Mouse (Mus musculus) midbrain, embryonic 10.5 days (tissue): Measurements from ENCODE around the gene Taf12. TPM values are rescaled to one million over a fixed set of nuclear protein-coding genes. Genes with fewer than 3 reads are reported as not detected.

Experiments used
- DNase-seq: peaks from one replicate; pipeline ENCODE4 v3.0.0-alpha.2; 2017; ENCODE audit warnings: low spot score
- H3K27ac ChIP-seq: fragments of 300-500 bp; sonication (generic); replicated peaks from 2 replicates; pipeline ENCODE4 v1.5.1; 2016; ENCODE audit warnings: mild to moderate bottlenecking
- H3K27me3 ChIP-seq: fragments of 300-500 bp; sonication (generic); 2 replicates; pipeline ENCODE4 v1.6.1; 2016; ENCODE audit warnings: low read depth, mild to moderate bottlenecking; ENCODE audit not compliant: poor library complexity, severe bottlenecking
- H3K36me3 ChIP-seq: fragments of 300-500 bp; sonication (generic); 2 replicates; pipeline ENCODE4 v1.6.1; 2016; ENCODE audit warnings: mild to moderate bottlenecking, moderate library complexity
- H3K4me1 ChIP-seq: fragments of 300-500 bp; sonication (generic); 2 replicates; pipeline ENCODE4 v1.6.1; 2016
- H3K4me3 ChIP-seq: fragments of 300-500 bp; sonication (generic); 2 replicates; pipeline ENCODE4 v1.5.1; 2016; ENCODE audit warnings: mild to moderate bottlenecking, moderate library complexity
- H3K9me3 ChIP-seq: fragments of 300-500 bp; sonication (generic); replicated peaks from 2 replicates; pipeline ENCODE4 v1.6.1; 2016; ENCODE audit warnings: mild to moderate bottlenecking
- WGBS: fragments of 180-500 bp; shearing (Covaris S2); methylation state at CpG from one replicate; pipeline ENCODE4 v1.1.7; 2016; 5-methylcytosine and 5-hydroxymethylcytosine counted together
- polyA plus RNA-seq: library from polyadenylated mRNA; unstranded; fragments of >200 nt; fragmentation: Nextera tagmentation; extraction: Ambion mirVana; gene quantifications from 2 replicates; pipeline ENCODE4 v1.2.1, GENCODE M21; 2016

Taf12 gene
- polyA plus RNA-seq, 1 experiment from 2014 or later: 73.0 TPM

DNA sequence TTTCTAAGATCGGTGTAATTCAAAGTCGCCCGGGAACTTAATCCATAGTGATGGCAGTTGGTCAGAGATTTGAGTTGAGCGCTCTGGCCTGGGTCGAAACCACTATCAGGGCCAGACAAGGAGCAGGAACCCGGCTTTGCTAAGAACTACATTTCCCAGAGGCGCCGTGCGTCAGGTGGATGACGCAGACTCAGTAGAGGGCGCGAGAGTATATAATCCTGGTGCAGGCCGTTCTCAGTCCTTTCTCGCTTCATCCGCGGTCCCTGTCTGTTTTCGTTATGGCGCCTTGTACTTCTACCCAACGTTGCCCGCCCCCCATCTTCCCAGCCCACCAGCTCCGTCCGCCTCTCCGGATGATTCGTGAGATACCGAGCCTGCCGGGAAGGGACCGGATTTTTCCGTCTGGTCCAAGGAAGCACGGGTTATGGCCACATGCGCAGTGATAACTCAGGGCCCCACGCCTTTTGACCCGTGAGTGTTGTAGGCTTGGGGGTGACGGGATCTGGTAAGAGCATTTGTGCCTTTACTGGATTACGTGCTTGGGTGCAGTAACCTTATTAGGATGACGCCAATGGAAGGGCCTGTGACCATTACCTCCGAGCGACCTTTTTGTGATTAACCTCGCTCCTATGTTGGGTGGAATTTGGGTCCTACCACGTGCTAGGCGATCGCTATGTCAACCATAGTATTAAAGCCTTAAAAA, 34.4 kb downstream of the Taf12 start:
- Histone ChIP-seq H3K4me1 (peaks cover 12% of the 10 kb centered on the region), H3K9me3 (no peaks in the 10 kb centered on the region), H3K4me3 (peak overlapping the region; percentile 91), H3K36me3 (peaks cover 43% of the 10 kb centered on the region), H3K27ac (peak overlapping the region; percentile 96), H3K27me3 (no peaks in the 10 kb centered on the region)
- WGBS: 2% methylated on average over 41 of the region's 41 CpGs
- peak; percentile 90 for DNase-seq

DNA sequence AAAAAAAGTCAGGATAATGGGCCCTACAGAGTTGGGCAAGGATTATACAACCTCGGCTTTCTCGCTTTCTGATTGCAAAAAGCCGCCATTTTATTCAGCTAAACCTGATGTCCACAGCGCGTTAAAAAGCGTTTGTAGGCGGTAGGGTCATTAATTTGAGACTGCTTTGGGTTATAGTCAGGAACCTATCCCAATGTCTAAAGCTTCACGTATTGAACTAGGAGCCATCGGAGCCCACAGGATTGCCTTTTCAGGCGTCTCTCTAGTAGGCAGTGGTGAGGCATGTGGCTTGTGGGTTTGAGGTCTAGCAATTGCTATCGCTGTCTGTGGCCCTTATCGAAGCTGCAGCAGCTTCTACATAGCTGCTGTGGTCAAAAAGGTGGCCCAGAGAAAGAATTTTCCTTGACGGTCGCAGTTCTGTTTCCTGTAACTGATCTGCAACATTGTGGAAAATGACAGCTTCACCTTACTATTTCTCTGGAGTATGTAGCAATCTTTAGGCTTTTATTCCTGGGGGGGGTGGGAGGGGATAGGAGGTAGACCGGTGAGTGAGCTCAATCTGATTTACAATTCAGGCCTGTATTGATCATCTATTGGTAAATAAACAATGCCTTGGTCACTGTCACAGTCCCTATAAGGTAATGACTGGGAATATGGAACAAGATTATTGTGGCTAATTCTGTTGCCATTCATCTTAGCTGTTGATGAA, 35.1 kb downstream of the Taf12 start:
- peaks cover 12% of the 10 kb centered on the region for H3K4me1 ChIP-seq
- no peaks in the 10 kb centered on the region for H3K27me3 ChIP-seq
- H3K36me3 ChIP-seq: peaks cover 50% of the 10 kb centered on the region
- peak overlapping the region; percentile 96 for H3K27ac ChIP-seq
- under 1% methylated on average over 15 of the region's 15 CpGs for WGBS
- peak overlapping the region; percentile 91 for H3K4me3 ChIP-seq
- no peaks in the 10 kb centered on the region for H3K9me3 ChIP-seq
- no peak for DNase-seq

DNA sequence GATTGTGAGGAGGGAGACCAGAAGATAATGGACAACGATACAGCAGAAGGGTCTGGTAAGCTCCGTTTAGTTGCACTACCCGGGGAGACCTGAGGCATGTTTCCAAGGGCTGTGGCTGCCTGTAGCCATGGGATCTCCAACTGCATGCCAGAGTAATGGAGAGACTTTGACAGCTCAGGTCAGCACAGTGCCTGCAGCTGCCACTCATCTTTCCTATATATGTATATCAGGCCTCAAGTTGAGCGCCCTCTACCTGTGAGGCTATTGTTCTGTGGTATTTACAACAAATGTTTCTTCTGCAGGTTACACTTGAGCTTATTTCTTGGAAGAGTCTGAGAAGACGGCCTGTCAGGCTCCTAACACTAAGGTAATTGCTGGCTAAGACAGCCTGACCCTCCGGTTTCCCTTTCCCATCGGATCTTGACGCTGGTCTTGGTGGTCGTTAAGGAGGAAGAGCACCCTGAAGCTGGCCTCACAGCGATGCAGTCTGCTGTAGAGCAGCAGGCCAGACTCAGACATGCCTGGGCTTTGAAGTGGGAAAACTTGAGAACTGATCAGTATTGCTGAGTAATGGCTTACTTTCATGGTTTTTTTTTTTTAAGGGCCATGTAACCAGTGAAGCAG, 35.8 kb downstream of the Taf12 start:
- Histone ChIP-seq H3K4me3 (peak overlapping the region; percentile 91), H3K27ac (peak overlapping the region; percentile 96), H3K36me3 (peaks cover 54% of the 10 kb centered on the region), H3K4me1 (peaks cover 12% of the 10 kb centered on the region), H3K27me3 (no peaks in the 10 kb centered on the region), H3K9me3 (no peaks in the 10 kb centered on the region)
- 38% methylated on average over 10 of the region's 10 CpGs for WGBS
- no peak for DNase-seq

DNA sequence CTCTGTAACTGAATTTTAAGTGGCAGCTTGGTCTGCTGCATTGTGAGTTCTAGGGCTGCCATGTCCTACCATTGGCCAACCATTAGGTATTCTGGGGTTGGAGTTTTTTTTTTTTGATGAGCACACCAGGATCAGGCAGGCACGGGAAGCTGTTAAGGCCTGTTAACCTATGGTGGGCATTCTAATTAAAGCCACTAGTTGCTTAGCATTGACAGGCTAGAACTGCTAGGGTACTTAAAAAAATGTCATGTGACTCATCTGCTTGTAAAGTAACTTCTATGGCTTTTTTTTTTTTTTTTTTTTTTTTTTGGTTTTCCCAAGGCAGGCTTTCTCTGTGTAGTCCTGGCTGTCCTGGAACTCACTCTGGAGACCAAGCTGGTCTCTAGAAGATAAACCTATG, 37.0 kb downstream of the Taf12 start:
- Histone ChIP-seq H3K9me3 (no peaks in the 10 kb centered on the region), H3K36me3 (peaks cover 61% of the 10 kb centered on the region), H3K4me3 (no peak overlapping the region), H3K27ac (no peak overlapping the region), H3K4me1 (peaks cover 12% of the 10 kb centered on the region), H3K27me3 (no peaks in the 10 kb centered on the region)
- no peak for DNase-seq
- WGBS: 35% methylated on average over 1 of the region's 1 CpGs

DNA sequence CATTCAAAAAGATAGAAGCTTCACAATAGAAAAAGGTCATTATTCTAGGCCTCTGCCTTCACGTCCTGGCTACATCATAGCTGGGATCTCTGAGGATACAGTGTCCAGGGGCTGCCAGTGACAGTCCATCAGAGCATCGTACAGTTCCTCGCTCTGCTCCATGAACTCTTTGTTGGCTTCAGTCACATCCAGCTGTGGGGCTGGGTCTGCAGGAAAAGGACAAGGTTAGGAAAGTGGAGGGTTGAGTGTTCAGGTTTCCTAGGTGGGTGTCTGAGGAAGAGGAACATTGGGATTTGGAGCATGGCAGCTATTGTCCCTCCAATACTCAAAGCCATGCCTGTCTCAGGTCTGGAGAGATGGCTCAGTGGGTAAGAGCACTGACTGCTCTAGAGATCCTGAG, 37.6 kb downstream of the Taf12 start:
- Histone ChIP-seq H3K9me3 (no peaks in the 10 kb centered on the region), H3K27ac (no peak overlapping the region), H3K36me3 (peaks cover 66% of the 10 kb centered on the region), H3K4me1 (peaks cover 12% of the 10 kb centered on the region), H3K4me3 (no peak overlapping the region), H3K27me3 (no peaks in the 10 kb centered on the region)
- DNase-seq: no peak
- 54% methylated on average over 3 of the region's 3 CpGs for WGBS

GRCm38 (mm10) chr4:132312627-132313026, 38.5 kb downstream of the Taf12 start:
- Histone ChIP-seq H3K9me3 (no peaks in the 10 kb centered on the region), H3K27ac (no peak overlapping the region), H3K4me1 (peaks cover 12% of the 10 kb centered on the region), H3K36me3 (peaks cover 75% of the 10 kb centered on the region), H3K4me3 (no peak overlapping the region), H3K27me3 (no peaks in the 10 kb centered on the region)
- DNase-seq: no peak
- 84% methylated on average over 5 of the region's 5 CpGs for WGBS

- WGBS: 94% methylated on average over 8 of the region's 8 CpGs
- Histone ChIP-seq H3K36me3 (peaks cover 87% of the 10 kb centered on the region), H3K27ac (no peak overlapping the region), H3K4me3 (no peak overlapping the region), H3K9me3 (no peaks in the 10 kb centered on the region), H3K4me1 (no peaks in the 10 kb centered on the region), H3K27me3 (no peaks in the 10 kb centered on the region)
- DNase-seq: no peak
Measured at GRCm38 (mm10) chr4:132315711-132316110, 41.5 kb downstream of the Taf12 start.

- no peak for DNase-seq
- Histone ChIP-seq H3K36me3 (peaks cover 52% of the 10 kb centered on the region), H3K4me1 (peaks cover 25% of the 10 kb centered on the region), H3K9me3 (no peaks in the 10 kb centered on the region), H3K4me3 (no peak overlapping the region), H3K27me3 (no peaks in the 10 kb centered on the region), H3K27ac (no peak overlapping the region)
- 88% methylated on average over 5 of the region's 5 CpGs for WGBS
Measured at GRCm38 (mm10) chr4:132326481-132326880, 52.3 kb downstream of the Taf12 start.

DNA sequence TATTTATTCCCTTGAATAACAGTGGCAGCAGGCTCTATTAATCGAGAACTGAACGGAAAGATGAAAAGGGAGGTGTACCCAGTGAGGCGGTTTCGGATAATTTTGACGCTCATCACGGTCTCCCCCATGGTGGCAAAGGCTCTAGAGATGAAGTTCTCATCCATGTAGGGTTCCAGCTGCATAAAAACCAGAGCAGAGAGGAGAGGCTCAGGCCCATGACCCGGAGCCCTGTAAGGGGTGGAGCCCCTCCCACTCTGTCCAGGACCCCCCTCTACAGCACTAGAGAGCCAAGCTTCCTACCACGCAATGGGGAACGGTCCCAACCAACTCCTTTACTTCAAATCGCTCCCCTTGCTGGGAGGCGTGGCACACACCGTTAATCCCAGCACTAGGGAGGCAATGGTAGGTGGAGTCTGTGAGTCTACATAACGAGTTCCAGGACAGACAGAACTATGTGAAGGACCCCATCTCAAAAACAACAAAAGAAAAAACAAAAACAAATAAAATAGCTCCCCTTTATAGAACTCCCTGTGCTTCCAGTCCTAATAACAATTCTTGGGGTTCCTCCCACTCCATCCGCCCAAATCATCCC, 54.3 kb downstream of the Taf12 start:
- 42% methylated on average over 14 of the region's 14 CpGs for WGBS
- H3K27me3 ChIP-seq: no peaks in the 10 kb centered on the region
- H3K9me3 ChIP-seq: no peaks in the 10 kb centered on the region
- H3K4me3 ChIP-seq: peak overlapping the region; percentile 72
- DNase-seq: no peak
- peaks cover 25% of the 10 kb centered on the region for H3K4me1 ChIP-seq
- H3K36me3 ChIP-seq: peaks cover 54% of the 10 kb centered on the region
- H3K27ac ChIP-seq: peak overlapping the region; percentile 92

DNA sequence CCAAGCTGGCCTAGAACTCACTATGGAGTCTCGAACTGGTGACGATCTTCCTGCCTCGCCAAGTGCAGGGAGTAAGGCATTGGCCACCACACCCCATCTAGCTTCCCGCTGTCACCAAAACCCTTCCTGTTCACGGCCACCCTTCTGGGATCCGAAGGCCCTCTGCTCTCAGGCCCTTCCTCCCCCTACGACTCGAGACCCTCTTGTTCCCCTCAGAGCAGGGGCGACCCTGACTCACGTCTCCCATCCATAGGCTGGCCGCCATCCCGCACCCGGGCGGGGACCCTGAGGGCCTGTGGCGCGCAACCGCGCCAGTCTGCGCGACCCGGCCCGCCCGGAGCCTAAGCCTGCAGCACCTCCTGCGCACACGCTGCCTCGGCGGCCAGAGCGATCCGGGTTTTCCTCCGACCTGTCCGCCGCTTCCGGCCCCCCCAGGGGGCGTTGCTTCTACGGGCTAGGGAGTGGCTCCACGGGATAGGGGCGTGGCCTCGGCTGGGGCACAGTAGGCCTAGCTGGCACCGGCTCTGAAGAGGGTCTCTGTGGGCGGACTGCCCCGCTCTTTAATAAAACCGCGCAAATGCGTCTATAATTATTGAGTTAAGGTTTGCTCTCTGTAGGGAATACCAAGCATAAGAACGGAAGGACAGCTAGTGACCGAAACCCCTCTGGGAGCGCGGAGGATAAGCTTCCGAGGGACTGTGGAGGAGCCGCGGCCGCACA, 55.1 kb downstream of the Taf12 start, which contains the start of gene Trnau1ap:
Gene Trnau1ap, minus strand, starts transcription at position 424 of the 720 bp plus-strand sequence.
- Histone ChIP-seq H3K4me1 (peaks cover 25% of the 10 kb centered on the region), H3K27ac (peak within 1 kb of the TSS; percentile 92), H3K9me3 (no peaks in the 10 kb centered on the region), H3K4me3 (peak within 1 kb of the TSS; percentile 72), H3K36me3 (peaks cover 54% of the 10 kb centered on the region), H3K27me3 (no peaks in the 10 kb centered on the region)
- DNase-seq: peak; percentile 94
- under 1% methylated on average over 52 of the region's 52 CpGs for WGBS

DNA sequence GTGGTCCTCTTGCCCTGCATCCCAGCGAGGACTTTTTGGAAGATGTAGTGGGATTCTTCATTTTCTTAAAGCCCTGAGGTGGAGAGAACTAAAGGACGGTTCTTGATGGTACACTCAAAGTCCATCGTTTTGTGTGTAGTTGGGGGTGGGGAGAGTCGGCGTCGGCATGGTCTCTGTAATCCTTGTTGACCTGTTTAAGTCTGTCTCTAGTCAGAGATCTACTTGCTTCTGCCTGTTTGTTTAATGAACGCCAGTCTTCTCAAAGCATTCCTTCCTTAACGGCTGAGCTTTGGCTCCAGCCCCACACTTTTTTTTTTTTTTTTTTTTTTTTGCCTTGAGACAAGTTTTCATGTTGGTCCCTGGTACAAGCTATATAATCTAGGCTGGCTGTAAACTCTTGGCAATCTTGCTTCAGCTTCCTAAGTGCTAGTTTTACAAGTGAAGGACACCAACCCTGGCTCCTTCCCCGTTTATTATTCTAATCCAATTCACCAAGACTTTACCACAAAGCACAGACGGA, 55.7 kb downstream of the Taf12 start:
- peak overlapping the region; percentile 72 for H3K4me3 ChIP-seq
- H3K9me3 ChIP-seq: no peaks in the 10 kb centered on the region
- H3K4me1 ChIP-seq: peaks cover 25% of the 10 kb centered on the region
- H3K27ac ChIP-seq: peak overlapping the region; percentile 92
- H3K36me3 ChIP-seq: peaks cover 54% of the 10 kb centered on the region
- H3K27me3 ChIP-seq: no peaks in the 10 kb centered on the region
- whole genome bisulfite sequencing: 8% methylated on average over 10 of the region's 10 CpGs
- no peak for DNase-seq

DNA sequence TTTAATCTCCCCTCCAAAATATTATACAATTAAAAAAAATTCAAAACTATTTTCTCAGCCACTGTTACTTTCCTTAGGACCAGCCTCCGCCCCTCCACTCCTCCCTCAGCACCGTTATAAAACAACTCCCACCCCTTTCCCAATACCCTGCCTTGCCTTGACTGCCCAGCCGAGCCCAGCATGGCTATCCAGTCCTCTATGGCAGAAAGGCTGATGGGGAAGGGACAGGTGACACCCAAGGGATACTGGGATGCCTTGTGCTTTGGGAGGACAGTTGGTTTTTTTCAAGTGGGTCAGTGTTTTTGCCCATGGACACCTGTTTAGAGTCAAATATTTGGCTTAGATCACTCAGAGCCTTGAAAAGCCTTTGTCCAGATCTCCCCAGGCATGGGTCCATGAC, 57.8 kb downstream of the Taf12 start:
- DNase-seq: no peak
- peaks cover 25% of the 10 kb centered on the region for H3K4me1 ChIP-seq
- 87% methylated on average over 3 of the region's 3 CpGs for WGBS
- H3K9me3 ChIP-seq: no peaks in the 10 kb centered on the region
- no peaks in the 10 kb centered on the region for H3K27me3 ChIP-seq
- peaks cover 62% of the 10 kb centered on the region for H3K36me3 ChIP-seq
- no peak overlapping the region for H3K27ac ChIP-seq
- no peak overlapping the region for H3K4me3 ChIP-seq
